Mouse (Mus musculus) cortical plate, adult 2 months (tissue): ENCODE results near the gene Lrrc8c. TPM values are rescaled to one million over a fixed set of nuclear protein-coding genes. Genes with fewer than 3 reads are reported as not detected.

ENCODE experiments used
- H3K27ac ChIP-seq: fragments of 200-500 bp; 2 replicates; pipeline ENCODE4 v1.5.1; 2012; ENCODE audit warnings: low read length, control low read depth, inconsistent platforms; ENCODE audit not compliant: insufficient read depth
- H3K4me1 ChIP-seq: fragments of 200-500 bp; 2 replicates; pipeline ENCODE4 v1.6.1; 2011; ENCODE audit warnings: low read length; ENCODE audit not compliant: control insufficient read depth, insufficient read depth
- H3K4me3 ChIP-seq: fragments of 200-500 bp; 2 replicates; pipeline ENCODE4 v1.5.1; 2011; ENCODE audit warnings: mild to moderate bottlenecking, low read length, control low read depth; ENCODE audit not compliant: insufficient read depth
- CTCF ChIP-seq: fragments of 200-500 bp; IDR thresholded peaks from 2 replicates; pipeline ENCODE4 v1.5.1; 2011; ENCODE audit warnings: mild to moderate bottlenecking, control low read depth, low read length; ENCODE audit not compliant: insufficient read depth; ENCODE audit errors: extremely low read depth
- POLR2A ChIP-seq: fragments of 200-500 bp; IDR thresholded peaks from 2 replicates; pipeline ENCODE4 v1.6.1; 2011; ENCODE audit warnings: mild to moderate bottlenecking, low read length, control low read depth; ENCODE audit not compliant: insufficient read depth; ENCODE audit errors: extremely low read depth
- polyA plus RNA-seq: library from polyadenylated mRNA; depleted of rRNA; stranded (reverse); fragments of >200 nt; gene quantifications from 2 replicates; pipeline ENCODE4 v1.2.3, GENCODE M21; 2012

The Lrrc8c gene
- polyA plus RNA-seq, 1 experiment: 14.0 TPM

GRCm38 (mm10) chr5:105568043-105568747 is 49.0 kb downstream of the Lrrc8c start:
- TF ChIP-seq CTCF (no peak), POLR2A (no peak)
- no peak overlapping the region for H3K27ac ChIP-seq
- no peak overlapping the region for H3K4me3 ChIP-seq
- H3K4me1 ChIP-seq: no peaks in the 10 kb centered on the region

DNA sequence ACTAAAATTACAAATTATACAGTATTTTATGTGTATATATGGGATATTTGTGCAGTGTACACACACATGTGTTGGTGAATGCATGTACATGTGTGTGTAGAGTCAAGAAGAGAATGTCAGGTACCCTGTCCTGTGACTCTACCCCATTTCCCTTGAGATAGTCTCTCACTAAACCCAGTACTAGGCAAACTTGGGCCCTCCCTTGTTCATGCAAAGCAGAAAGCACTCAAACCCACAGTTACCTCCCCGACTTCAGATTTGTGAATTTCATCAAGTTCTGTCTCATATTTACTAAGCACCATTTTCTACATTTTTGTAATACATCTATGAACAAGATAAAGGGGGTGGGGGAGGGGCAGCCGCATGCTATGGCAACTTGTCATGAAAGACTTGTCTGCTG is 50.0 kb downstream of the Lrrc8c start:
- no peak overlapping the region for H3K27ac ChIP-seq
- no peaks in the 10 kb centered on the region for H3K4me1 ChIP-seq
- H3K4me3 ChIP-seq: no peak overlapping the region
- no peak for TF ChIP-seq CTCF
- no peak for TF ChIP-seq POLR2A

DNA sequence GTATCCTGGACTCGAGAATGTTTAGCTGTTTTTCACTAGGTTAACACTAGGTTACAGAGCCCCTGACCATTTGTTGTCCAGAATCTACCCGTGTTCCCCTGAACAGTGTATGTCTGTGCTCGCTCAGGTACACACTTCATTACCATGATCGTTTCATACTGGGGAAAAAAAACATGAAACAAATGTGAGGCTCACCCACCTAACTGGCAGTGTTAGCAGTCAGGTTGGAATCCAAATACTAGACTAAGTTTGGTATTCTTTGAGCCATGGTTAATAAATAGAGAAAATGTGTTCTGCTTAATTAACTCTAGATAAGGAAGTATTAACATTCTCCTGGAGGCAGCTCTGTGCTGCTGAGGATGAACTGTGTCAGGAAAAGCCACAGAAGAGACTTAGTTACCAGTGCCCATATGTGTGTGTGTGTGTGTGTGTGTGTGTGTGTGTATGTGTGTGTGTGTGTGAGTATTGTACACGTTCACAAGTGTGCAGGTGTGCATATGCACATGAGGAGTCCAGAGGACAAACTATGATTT is 53.0 kb downstream of the Lrrc8c start:
- no peaks in the 10 kb centered on the region for H3K4me1 ChIP-seq
- no peak overlapping the region for H3K27ac ChIP-seq
- H3K4me3 ChIP-seq: no peak overlapping the region
- no peak for TF ChIP-seq POLR2A

DNA sequence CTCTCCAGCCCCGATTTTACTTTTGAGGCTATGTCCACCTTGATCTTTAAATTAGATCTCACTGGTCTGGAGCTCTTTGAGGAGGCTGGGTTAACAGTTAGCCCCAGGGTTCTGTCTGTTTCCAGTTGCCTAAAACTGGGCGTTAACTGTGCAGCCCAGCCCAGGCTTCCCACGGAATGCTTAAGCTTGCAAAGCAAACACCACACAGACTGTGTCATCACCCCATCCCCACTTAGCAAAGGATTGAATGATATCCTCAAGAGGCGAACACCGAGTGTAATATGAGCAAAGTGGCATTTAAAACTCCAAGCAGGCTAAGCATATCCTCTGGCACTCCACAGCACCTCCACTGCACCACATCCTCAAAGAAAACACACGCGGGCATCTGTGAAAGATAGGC is 53.7 kb downstream of the Lrrc8c start:
- Histone ChIP-seq H3K4me1 (no peaks in the 10 kb centered on the region), H3K27ac (no peak overlapping the region)
- TF ChIP-seq POLR2A (no peak), CTCF (no peak)

DNA sequence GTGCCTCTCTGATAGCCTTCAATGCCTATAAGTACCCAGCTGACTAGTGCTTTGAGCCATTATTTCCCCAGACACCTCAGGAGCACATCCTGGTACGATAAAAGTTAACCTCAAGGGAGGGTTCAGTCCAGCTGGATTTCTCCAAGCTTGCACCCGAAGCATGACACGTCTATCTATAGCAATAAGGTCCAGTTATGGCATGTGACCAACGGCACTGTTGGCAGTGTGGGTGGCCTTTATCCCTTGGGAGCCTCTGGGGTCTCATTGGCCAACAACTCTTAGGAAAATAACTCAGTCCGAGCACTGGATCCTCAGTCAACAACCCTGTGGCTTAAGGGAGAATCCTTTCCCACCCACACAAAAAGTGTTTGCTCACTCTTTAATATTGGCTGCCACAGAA is 55.6 kb downstream of the Lrrc8c start:
- Histone ChIP-seq H3K27ac (no peak overlapping the region), H3K4me3 (no peak overlapping the region), H3K4me1 (no peaks in the 10 kb centered on the region)
- no peak for TF ChIP-seq CTCF
- no peak for TF ChIP-seq POLR2A

More for the DNA sequence above, 53.7 kb downstream of the Lrrc8c start:
- H3K4me3 ChIP-seq: no peak overlapping the region

DNA sequence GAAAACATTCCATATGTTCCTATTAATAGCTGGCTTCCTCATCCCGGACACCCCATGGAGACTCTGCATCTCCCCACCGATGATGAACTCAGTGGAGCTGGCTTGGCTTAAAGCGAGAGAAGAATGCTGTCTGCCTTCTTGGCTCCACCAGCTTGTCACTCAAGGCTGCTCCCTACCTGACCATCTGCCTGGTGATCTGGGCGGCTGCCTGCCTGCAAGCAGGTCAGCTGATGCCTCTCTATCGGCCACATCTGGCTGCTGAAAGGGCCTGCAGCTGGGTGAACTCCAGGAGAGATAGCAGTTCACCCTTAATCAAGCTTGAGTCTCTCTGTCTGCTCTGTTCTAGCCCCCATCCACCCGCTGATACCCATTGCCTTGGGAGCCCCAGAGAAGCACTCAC is 56.7 kb downstream of the Lrrc8c start:
- no peak for TF ChIP-seq CTCF
- no peak for TF ChIP-seq POLR2A
- Histone ChIP-seq H3K4me1 (no peaks in the 10 kb centered on the region), H3K4me3 (no peak overlapping the region), H3K27ac (no peak overlapping the region)

- Histone ChIP-seq H3K27ac (no peak overlapping the region), H3K4me1 (no peaks in the 10 kb centered on the region), H3K4me3 (no peak overlapping the region)
- TF ChIP-seq CTCF: no peak
- TF ChIP-seq POLR2A: no peak
These were observed 61.7 kb downstream of the Lrrc8c start for GRCm38 (mm10) chr5:105580909-105581308.

DNA sequence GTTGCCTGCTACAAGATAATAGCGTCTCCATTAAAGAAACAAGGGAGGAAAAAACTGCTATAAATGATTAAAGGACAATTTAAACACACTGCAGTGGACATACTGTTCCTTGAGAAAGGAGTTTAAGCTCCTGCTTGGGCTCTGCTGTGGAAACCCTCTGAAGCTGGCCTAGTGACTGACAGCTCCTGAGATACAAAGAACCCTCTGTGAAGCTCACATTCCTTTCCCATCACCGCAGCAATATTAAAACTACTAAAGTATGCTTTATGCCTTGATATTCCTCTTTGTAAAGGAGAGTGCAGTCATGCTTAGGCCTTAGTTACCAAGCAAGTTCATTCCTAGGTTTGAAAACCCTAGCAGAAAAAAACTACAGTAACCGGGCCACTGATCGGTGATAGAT is 66.7 kb downstream of the Lrrc8c start:
- Histone ChIP-seq H3K4me1 (no peaks in the 10 kb centered on the region), H3K4me3 (no peak overlapping the region), H3K27ac (peak overlapping the region; percentile 15; the same call in 1 of the 2 replicates)
- TF ChIP-seq CTCF (no peak), POLR2A (no peak)

DNA sequence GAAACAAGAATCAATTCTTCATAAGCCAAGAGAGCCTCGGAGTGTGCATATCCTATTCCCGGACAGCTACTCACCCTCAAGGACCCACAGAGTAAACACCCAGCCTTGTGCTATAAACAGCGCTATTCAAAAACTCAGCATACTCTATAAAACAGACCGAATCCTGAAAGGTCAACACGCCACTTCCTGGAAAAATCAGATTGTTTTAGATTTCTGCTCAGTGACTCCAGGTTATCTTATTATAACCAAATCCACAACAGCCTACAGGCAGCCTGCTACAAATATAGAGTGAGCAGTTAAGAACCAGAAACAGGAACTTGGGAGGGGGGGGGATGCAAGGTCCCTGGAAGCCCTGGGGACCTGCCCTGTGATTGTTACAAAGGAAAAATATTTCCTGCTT is 67.5 kb downstream of the Lrrc8c start:
- no peaks in the 10 kb centered on the region for H3K4me1 ChIP-seq
- TF ChIP-seq CTCF (no peak), POLR2A (no peak)
- H3K27ac ChIP-seq: no peak overlapping the region
- no peak overlapping the region for H3K4me3 ChIP-seq

- no peak overlapping the region for H3K27ac ChIP-seq
- H3K4me3 ChIP-seq: no peak overlapping the region
- no peak for TF ChIP-seq CTCF
- no peaks in the 10 kb centered on the region for H3K4me1 ChIP-seq
These were observed 68.3 kb downstream of the Lrrc8c start for GRCm38 (mm10) chr5:105587471-105587870.
